Mouse (Mus musculus) lung, embryonic 15.5 days (tissue): ENCODE measurements at regions not wholly inside any gene's neighbourhood (a gene's known extent, or its start where the extent isn't known, plus 50 kb on each side); places are given as distances from the start of the nearest gene placed in this dataset.

Source experiments
- ATAC-seq: fragments of 200-750 bp; cut with Nextera tagmentation; 2 replicates; pipeline ENCODE4 v1.8.0; 2017; ENCODE audit warnings: moderate number of reproducible peaks, borderline replicate concordance; ENCODE audit not compliant: low FRiP score, low TSS enrichment; ENCODE audit errors: extremely low read depth
- H3K27ac ChIP-seq: fragments of 300-500 bp; sonication (generic); 2 replicates; pipeline ENCODE4 v1.5.1; 2015; ENCODE audit warnings: moderate library complexity, mild to moderate bottlenecking, inconsistent platforms
- H3K27me3 ChIP-seq: fragments of 300-500 bp; sonication (generic); 2 replicates; pipeline ENCODE4 v1.6.1; 2015; ENCODE audit warnings: inconsistent platforms
- H3K36me3 ChIP-seq: fragments of 300-500 bp; sonication (generic); 2 replicates; pipeline ENCODE4 v1.6.1; 2015; ENCODE audit warnings: inconsistent platforms
- H3K4me1 ChIP-seq: fragments of 300-500 bp; sonication (generic); 2 replicates; pipeline ENCODE4 v1.6.1; 2015; ENCODE audit warnings: inconsistent platforms
- H3K4me2 ChIP-seq: fragments of 300-500 bp; sonication (generic); 2 replicates; pipeline ENCODE4 v1.6.1; 2015; ENCODE audit warnings: inconsistent platforms, mild to moderate bottlenecking, moderate library complexity
- H3K4me3 ChIP-seq: fragments of 300-500 bp; sonication (generic); 2 replicates; pipeline ENCODE4 v1.5.1; 2015; ENCODE audit warnings: mild to moderate bottlenecking, inconsistent platforms
- H3K9ac ChIP-seq: fragments of 300-500 bp; sonication (generic); 2 replicates; pipeline ENCODE4 v1.6.1; 2015; ENCODE audit warnings: inconsistent platforms
- H3K9me3 ChIP-seq: fragments of 300-500 bp; sonication (generic); 2 replicates; pipeline ENCODE4 v1.6.1; 2016; ENCODE audit warnings: inconsistent platforms
- WGBS: fragments of 180-500 bp; shearing (Covaris S2); methylation state at CpG from one replicate; pipeline ENCODE4 v1.1.7; 2015; 5-methylcytosine and 5-hydroxymethylcytosine counted together

DNA sequence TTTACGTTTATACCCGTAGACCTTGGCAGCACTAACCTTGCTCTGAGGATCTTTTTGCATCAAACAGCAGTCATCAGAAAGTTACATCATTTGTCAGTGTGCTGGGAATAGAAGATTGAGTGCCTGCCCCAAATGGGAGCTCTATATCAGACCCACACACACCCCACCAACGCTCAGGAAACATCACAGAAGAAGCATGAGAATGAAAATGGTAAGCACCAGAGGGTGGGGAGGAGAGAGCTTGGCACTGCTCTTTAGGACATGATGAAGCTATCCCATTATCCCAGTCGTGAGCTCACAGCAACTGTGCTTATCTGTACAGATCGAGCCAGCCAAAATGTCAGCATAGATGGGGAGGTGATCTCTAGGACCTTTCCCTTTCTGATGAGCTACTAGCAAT lies 172.5 kb upstream of the Castor2 start:
- H3K36me3 ChIP-seq, result no peaks in the 10 kb centered on the region
- H3K27ac ChIP-seq, result no peak overlapping the region
- H3K9ac ChIP-seq, result no peak overlapping the region
- no peaks in the 10 kb centered on the region for H3K4me1 ChIP-seq
- no peak overlapping the region for H3K4me2 ChIP-seq
- no peaks in the 10 kb centered on the region for H3K9me3 ChIP-seq
- H3K4me3 ChIP-seq, result no peak overlapping the region
- no peak for ATAC-seq
- WGBS, result 60% methylated on average over 5 of the region's 5 CpGs
- H3K27me3 ChIP-seq, result no peaks in the 10 kb centered on the region

DNA sequence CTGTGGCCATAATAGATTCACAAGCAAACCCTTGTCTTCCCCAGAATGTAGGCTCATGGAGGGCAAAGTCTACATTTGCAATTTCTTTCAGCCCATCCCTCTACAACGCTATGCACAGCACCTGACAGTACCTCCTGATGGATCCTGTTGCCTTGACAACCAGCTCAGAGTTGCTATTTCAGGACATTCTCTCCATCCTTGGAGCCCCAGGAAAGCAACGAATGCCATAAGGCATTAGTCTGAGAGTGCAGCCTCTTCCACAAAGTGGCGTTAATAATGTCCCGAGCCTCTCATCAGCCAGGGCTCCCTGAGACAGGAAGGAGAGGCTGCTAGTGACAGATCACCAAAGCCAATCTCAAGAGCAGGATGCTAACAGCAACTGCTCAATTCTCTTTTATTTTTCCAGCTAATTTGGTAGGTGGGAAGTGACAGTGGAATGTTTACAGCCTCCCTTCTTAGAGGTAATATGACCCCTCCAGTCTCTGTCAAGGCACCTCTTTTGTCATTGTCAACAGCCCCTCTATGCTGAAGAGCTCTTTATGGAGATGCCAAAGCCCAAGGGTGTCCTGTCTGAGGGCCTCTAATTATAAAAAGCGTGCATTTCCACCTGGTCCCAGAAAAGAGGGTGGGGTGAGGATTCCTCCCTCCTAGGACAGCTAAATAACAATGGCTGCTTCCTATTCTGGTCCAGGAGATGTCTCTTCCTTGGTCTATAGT lies 174.2 kb upstream of the Castor2 start:
- Histone ChIP-seq H3K9me3 (no peaks in the 10 kb centered on the region), H3K4me1 (no peaks in the 10 kb centered on the region), H3K4me2 (no peak overlapping the region), H3K27me3 (no peaks in the 10 kb centered on the region), H3K4me3 (no peak overlapping the region), H3K36me3 (no peaks in the 10 kb centered on the region), H3K9ac (no peak overlapping the region), H3K27ac (no peak overlapping the region)
- ATAC-seq, result no peak
- 11% methylated on average over 5 of the region's 5 CpGs for WGBS

- WGBS, result 46% methylated on average over 1 of the region's 1 CpGs
- H3K4me1 ChIP-seq, result no peaks in the 10 kb centered on the region
- no peaks in the 10 kb centered on the region for H3K36me3 ChIP-seq
- no peaks in the 10 kb centered on the region for H3K9me3 ChIP-seq
- no peak for ATAC-seq
- H3K27me3 ChIP-seq, result no peaks in the 10 kb centered on the region
- H3K9ac ChIP-seq, result no peak overlapping the region
- no peak overlapping the region for H3K27ac ChIP-seq
- no peak overlapping the region for H3K4me2 ChIP-seq
- no peak overlapping the region for H3K4me3 ChIP-seq
Observed at GRCm38 (mm10) chr5:133922181-133922580, 177.3 kb upstream of the Castor2 start.

- no peak for ATAC-seq
- Histone ChIP-seq H3K36me3 (no peaks in the 10 kb centered on the region), H3K27ac (no peak overlapping the region), H3K4me2 (no peak overlapping the region), H3K9ac (no peak overlapping the region), H3K4me3 (no peak overlapping the region), H3K9me3 (no peaks in the 10 kb centered on the region), H3K4me1 (no peaks in the 10 kb centered on the region), H3K27me3 (no peaks in the 10 kb centered on the region)
Observed at GRCm38 (mm10) chr5:133915734-133916550, 183.6 kb upstream of the Castor2 start.

DNA sequence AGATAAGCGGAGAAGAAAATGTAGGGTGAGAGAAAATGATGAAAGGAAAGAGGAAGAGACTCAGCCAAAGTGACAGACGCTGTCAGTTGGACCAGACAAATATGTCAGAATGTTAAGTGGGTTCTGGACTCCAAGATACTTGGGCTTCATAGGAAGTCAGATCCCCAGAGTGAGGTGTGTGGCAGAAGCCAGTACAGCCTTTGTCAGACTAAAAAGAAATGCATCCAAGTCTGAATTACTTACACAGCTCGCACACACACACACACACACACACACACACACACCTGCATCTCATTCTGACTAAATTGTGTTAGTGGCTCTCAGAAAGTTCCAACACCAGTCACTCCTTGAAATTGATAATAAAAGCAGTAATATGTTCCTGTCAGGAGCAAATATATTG lies 192.1 kb upstream of the Castor2 start:
- no peak overlapping the region for H3K9ac ChIP-seq
- H3K4me3 ChIP-seq, result no peak overlapping the region
- no peak for ATAC-seq
- H3K36me3 ChIP-seq, result no peaks in the 10 kb centered on the region
- no peaks in the 10 kb centered on the region for H3K4me1 ChIP-seq
- no peaks in the 10 kb centered on the region for H3K9me3 ChIP-seq
- H3K27ac ChIP-seq, result no peak overlapping the region
- 75% methylated on average over 3 of the region's 3 CpGs for WGBS
- no peaks in the 10 kb centered on the region for H3K27me3 ChIP-seq
- no peak overlapping the region for H3K4me2 ChIP-seq

DNA sequence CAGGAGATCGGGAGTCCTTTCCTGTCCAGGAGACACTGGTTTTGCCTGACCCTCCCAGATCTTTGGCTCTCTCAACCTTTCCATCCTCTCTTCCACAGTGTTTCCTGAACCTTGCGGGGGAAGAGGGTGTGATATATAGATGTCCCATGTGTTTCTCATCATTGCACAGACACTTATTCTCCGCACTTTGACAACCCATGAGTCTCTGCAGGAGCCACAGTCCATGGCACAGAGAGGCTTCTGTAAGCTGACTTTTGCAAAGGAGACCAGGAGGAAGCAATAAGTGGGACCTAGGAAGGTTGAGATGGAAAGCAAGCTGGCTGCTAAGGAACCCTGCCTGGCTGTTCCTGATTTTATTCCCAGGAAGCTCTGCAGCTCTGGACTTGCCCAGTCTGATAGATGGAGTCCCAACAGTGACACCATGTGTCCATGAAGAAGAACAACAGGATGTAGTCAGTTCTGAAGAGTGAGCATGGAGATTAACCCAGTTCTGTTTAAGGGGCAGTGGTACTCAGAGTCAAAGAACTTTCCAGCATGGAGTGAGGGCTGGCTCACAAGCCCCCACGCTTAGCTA lies 201.4 kb upstream of the Castor2 start:
- Histone ChIP-seq H3K9ac (no peak overlapping the region), H3K4me1 (no peaks in the 10 kb centered on the region), H3K9me3 (no peaks in the 10 kb centered on the region), H3K4me3 (no peak overlapping the region), H3K4me2 (no peak overlapping the region), H3K27ac (no peak overlapping the region), H3K36me3 (no peaks in the 10 kb centered on the region), H3K27me3 (0 out of 2 replicates have a peak, but pooled peaks cover 3% of the 10 kb centered on the region)
- ATAC-seq, result peak; percentile 19; the same call in 1 of the 2 replicates
- WGBS, result 50% methylated on average over 4 of the region's 4 CpGs

GRCm38 (mm10) chr5:133890728-133891127 lies 208.8 kb upstream of the Castor2 start:
- H3K9me3 ChIP-seq, result no peaks in the 10 kb centered on the region
- H3K4me2 ChIP-seq, result no peak overlapping the region
- H3K27me3 ChIP-seq, result no peaks in the 10 kb centered on the region
- 70% methylated on average over 3 of the region's 3 CpGs for WGBS
- no peaks in the 10 kb centered on the region for H3K36me3 ChIP-seq
- H3K27ac ChIP-seq, result no peak overlapping the region
- no peak overlapping the region for H3K9ac ChIP-seq
- no peak overlapping the region for H3K4me3 ChIP-seq
- no peak for ATAC-seq
- H3K4me1 ChIP-seq, result no peaks in the 10 kb centered on the region

DNA sequence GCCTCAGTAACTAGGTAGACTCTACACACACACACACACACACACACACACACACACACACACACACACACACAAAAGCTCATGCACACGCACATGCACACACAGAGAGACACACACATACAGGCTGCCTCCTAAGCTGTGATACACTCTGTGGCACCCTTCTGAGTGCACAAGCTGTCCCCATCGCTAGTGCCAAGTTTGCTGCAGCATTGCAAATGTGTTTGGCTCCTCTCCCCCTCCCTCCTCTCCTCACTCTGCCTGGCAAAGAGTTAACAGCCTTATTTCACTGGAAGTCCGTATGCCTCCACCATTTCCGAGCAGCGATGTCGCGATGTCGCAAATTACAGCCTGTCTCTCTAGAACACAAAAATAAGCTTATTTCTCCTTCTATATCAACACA lies 209.7 kb upstream of the Castor2 start:
- Histone ChIP-seq H3K4me2 (no peak overlapping the region), H3K9ac (no peak overlapping the region), H3K36me3 (no peaks in the 10 kb centered on the region), H3K27me3 (no peaks in the 10 kb centered on the region), H3K9me3 (no peaks in the 10 kb centered on the region), H3K27ac (no peak overlapping the region), H3K4me1 (peaks cover 8% of the 10 kb centered on the region), H3K4me3 (no peak overlapping the region)
- 77% methylated on average over 8 of the region's 8 CpGs for WGBS
- no peak for ATAC-seq

GRCm38 (mm10) chr5:133885507-133885906 lies 214.0 kb upstream of the Castor2 start:
- ATAC-seq, result no peak
- H3K4me2 ChIP-seq, result no peak overlapping the region
- H3K4me1 ChIP-seq, result peaks cover 11% of the 10 kb centered on the region
- H3K4me3 ChIP-seq, result no peak overlapping the region
- H3K27ac ChIP-seq, result peak overlapping the region; percentile 69
- no peaks in the 10 kb centered on the region for H3K36me3 ChIP-seq
- 77% methylated on average over 5 of the region's 5 CpGs for WGBS
- H3K27me3 ChIP-seq, result no peaks in the 10 kb centered on the region
- H3K9ac ChIP-seq, result no peak overlapping the region
- H3K9me3 ChIP-seq, result no peaks in the 10 kb centered on the region

GRCm38 (mm10) chr5:133885016-133885415 lies 214.5 kb upstream of the Castor2 start:
- Histone ChIP-seq H3K27me3 (no peaks in the 10 kb centered on the region), H3K4me2 (no peak overlapping the region), H3K9me3 (no peaks in the 10 kb centered on the region), H3K4me3 (no peak overlapping the region), H3K4me1 (peaks cover 11% of the 10 kb centered on the region), H3K9ac (no peak overlapping the region), H3K27ac (peak overlapping the region; percentile 69), H3K36me3 (no peaks in the 10 kb centered on the region)
- peak; percentile 89 for ATAC-seq
- 15% methylated on average over 6 of the region's 6 CpGs for WGBS

DNA sequence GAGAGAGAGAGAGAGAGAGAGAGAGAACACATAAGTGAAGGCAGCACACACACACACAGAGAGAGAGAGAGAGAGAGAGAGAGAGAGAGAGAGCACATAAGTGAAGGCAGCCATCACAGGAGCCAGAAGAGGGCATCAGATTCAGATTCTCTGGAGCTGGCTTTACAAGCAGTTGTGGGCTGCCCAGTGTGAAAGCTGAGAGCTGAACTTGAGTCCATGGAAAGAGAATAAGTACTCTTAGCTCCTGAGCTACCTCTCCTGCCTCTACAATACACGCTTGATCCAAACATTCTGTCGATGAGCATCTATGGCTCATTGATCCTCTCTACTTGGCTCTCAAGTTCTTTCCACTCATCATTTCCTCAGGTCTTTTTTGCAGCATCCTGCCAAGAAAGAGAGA lies 214.9 kb upstream of the Castor2 start:
- Histone ChIP-seq H3K4me2 (no peak overlapping the region), H3K9ac (no peak overlapping the region)
- ATAC-seq, result peak; percentile 28; the same call in 1 of the 2 replicates

DNA sequence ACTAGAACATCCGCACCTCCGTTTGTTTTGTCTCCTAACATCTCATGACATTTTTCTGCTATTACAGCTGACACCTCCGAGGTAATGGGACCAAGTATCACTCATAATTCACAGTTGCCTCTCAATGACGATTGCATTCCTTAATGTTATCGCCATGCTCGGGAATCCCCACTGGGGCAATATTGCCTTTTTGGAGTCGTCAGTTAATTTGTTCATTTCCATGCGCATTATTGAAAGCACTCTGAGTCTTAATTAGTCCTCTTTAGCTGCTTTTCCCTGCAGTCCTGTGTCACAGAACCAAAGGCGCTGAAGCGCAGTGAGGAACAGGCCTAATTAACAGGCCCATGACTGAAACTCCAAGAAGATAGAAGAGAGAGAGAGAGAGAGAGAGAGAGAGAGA lies 255.0 kb upstream of the Castor2 start:
- H3K36me3 ChIP-seq, result no peaks in the 10 kb centered on the region
- H3K27ac ChIP-seq, result no peak overlapping the region
- no peaks in the 10 kb centered on the region for H3K4me1 ChIP-seq
- no peaks in the 10 kb centered on the region for H3K9me3 ChIP-seq
- no peak for ATAC-seq
- no peaks in the 10 kb centered on the region for H3K27me3 ChIP-seq
- no peak overlapping the region for H3K4me2 ChIP-seq
- 62% methylated on average over 10 of the region's 10 CpGs for WGBS
- no peak overlapping the region for H3K9ac ChIP-seq
- no peak overlapping the region for H3K4me3 ChIP-seq

More for the DNA sequence above, 214.9 kb upstream of the Castor2 start:
- 40% methylated on average over 2 of the region's 2 CpGs for WGBS
- H3K27me3 ChIP-seq, result no peaks in the 10 kb centered on the region
- no peaks in the 10 kb centered on the region for H3K36me3 ChIP-seq
- peaks cover 11% of the 10 kb centered on the region for H3K4me1 ChIP-seq
- peak overlapping the region; percentile 69 for H3K27ac ChIP-seq
- no peaks in the 10 kb centered on the region for H3K9me3 ChIP-seq
- H3K4me3 ChIP-seq, result no peak overlapping the region
